Mouse (Mus musculus) limb, embryonic 11.5 days (tissue): ENCODE results near the gene Gm21719. TPM values are rescaled to one million over a fixed set of nuclear protein-coding genes. Genes with fewer than 3 reads are reported as not detected.
"Not testable (repeated sequence)": the region's sequence is repeated elsewhere in the genome, so short reads cannot be mapped to it uniquely, and the experiment has no call there.

ENCODE experiments used
- ATAC-seq: fragments of 200-750 bp; cut with Nextera tagmentation; 2 replicates; pipeline ENCODE4 v1.8.0; 2017; ENCODE audit warnings: low read depth; ENCODE audit not compliant: insufficient number of reproducible peaks, low FRiP score, low TSS enrichment
- DNase-seq: peaks from one replicate; pipeline ENCODE4 v3.0.0-alpha.2; 2015; ENCODE audit warnings: low spot score
- H3K27ac ChIP-seq: fragments of 300-500 bp; sonication (generic); replicated peaks from 2 replicates; pipeline ENCODE4 v1.5.1; 2014; ENCODE audit warnings: low read depth, mild to moderate bottlenecking, low read length
- H3K27me3 ChIP-seq: fragments of 300-500 bp; sonication (generic); 2 replicates; pipeline ENCODE4 v1.6.1; 2014; ENCODE audit warnings: mild to moderate bottlenecking, low read length, mixed read lengths; ENCODE audit not compliant: control insufficient read depth, insufficient read depth
- H3K36me3 ChIP-seq: fragments of 300-500 bp; sonication (generic); 2 replicates; pipeline ENCODE4 v1.6.1; 2014; ENCODE audit warnings: mild to moderate bottlenecking, low read length, moderate library complexity, mixed read lengths; ENCODE audit not compliant: control insufficient read depth, insufficient read depth
- H3K4me1 ChIP-seq: fragments of 300-500 bp; sonication (generic); 2 replicates; pipeline ENCODE4 v1.6.1; 2014; ENCODE audit warnings: low read length, mixed read lengths; ENCODE audit not compliant: control insufficient read depth, insufficient read depth
- H3K4me2 ChIP-seq: fragments of 300-500 bp; sonication (generic); 2 replicates; pipeline ENCODE4 v1.6.1; 2014; ENCODE audit warnings: low read depth, mild to moderate bottlenecking, moderate library complexity; ENCODE audit not compliant: severe bottlenecking
- H3K4me3 ChIP-seq: fragments of 300-500 bp; sonication (generic); 2 replicates; pipeline ENCODE4 v1.5.1; 2014; ENCODE audit warnings: low read depth, low read length
- H3K9ac ChIP-seq: fragments of 300-500 bp; sonication (generic); 2 replicates; pipeline ENCODE4 v1.6.1; 2014; ENCODE audit warnings: mild to moderate bottlenecking, low read length
- H3K9me3 ChIP-seq: fragments of 300-500 bp; sonication (generic); 2 replicates; pipeline ENCODE4 v1.6.1; 2016; ENCODE audit warnings: low read length; ENCODE audit not compliant: control insufficient read depth
- WGBS: fragments of 180-500 bp; shearing (Covaris S2); extraction: QIAGEN DNeasy Blood & Tissue Kit; methylation state at CpG from one replicate; pipeline ENCODE4 v1.1.7; 2014; 5-methylcytosine and 5-hydroxymethylcytosine counted together
- polyA plus RNA-seq: library from polyadenylated mRNA; unstranded; fragments of >200 nt; fragmentation: Nextera tagmentation; extraction: Ambion mirVana; gene quantifications from 2 replicates; pipeline ENCODE4 v1.2.1, GENCODE M21; 2014

Gm21719 gene
- not detected in 2 replicates for polyA plus RNA-seq

DNA sequence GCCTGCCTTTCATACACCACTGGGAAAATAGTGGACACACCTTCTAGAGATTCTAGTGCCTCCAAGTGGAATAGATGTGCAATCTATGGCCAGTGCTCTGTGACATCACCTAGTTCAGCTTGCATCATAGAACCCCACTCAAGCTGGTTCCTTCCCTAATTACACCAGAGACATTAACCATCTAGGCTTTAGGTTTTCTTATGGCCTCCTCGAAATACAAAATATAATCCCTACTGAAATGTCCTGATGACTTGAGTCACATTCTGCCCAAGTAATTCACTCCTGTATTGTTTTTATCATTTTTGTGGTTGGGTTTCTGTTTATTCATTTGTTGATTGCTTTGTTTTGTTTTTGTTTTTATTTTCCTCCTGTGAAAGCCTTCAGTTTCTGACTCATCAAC lies at the start of gene Gm21719:
Gene Gm21719 (minus strand): TSS at position 101 of the 400 bp plus-strand sequence.
- DNase-seq, H3K9me3 ChIP-seq, H3K27me3 ChIP-seq, H3K9ac ChIP-seq, H3K27ac ChIP-seq, H3K4me3 ChIP-seq, H3K36me3 ChIP-seq, H3K4me2 ChIP-seq, H3K4me1 ChIP-seq, ATAC-seq: not testable (repeated sequence)
- WGBS: 63% methylated on average over 1 of the region's 1 CpGs

Other genes with a start within 250 kb of the Gm21719 start
- gene Gm28919, start 99.3 kb downstream of the Gm21719 start, polyA plus RNA-seq: not detected in 2 replicates
- gene Gm20830, start 235.4 kb upstream of the Gm21719 start, polyA plus RNA-seq: not detected in 2 replicates